Mouse (Mus musculus) hindbrain, embryonic 11.5 days (tissue): ENCODE measurements around the gene Phf13. TPM values are rescaled to one million over a fixed set of nuclear protein-coding genes. Genes with fewer than 3 reads are reported as not detected.

Experiments used
- ATAC-seq: fragments of 200-750 bp; cut with Nextera tagmentation; 2 replicates; pipeline ENCODE4 v1.8.0; 2017; ENCODE audit warnings: mild to moderate bottlenecking, moderate TSS enrichment, moderate library complexity; ENCODE audit not compliant: low FRiP score
- DNase-seq: peaks from one replicate; pipeline ENCODE4 v3.0.0-alpha.2; 2015; ENCODE audit warnings: low spot score
- H3K27ac ChIP-seq: fragments of 300-500 bp; sonication (generic); 2 replicates; pipeline ENCODE4 v1.5.1; 2014; ENCODE audit warnings: mild to moderate bottlenecking, low read depth, low read length
- H3K27me3 ChIP-seq: fragments of 300-500 bp; sonication (generic); 2 replicates; pipeline ENCODE4 v1.6.1; 2014; ENCODE audit warnings: mild to moderate bottlenecking, low read length, moderate library complexity, mixed read lengths; ENCODE audit not compliant: control insufficient read depth, insufficient read depth
- H3K36me3 ChIP-seq: fragments of 300-500 bp; sonication (generic); 2 replicates; pipeline ENCODE4 v1.6.1; 2014; ENCODE audit warnings: mild to moderate bottlenecking, low read length, moderate library complexity, mixed read lengths; ENCODE audit not compliant: control insufficient read depth, insufficient read depth
- H3K4me1 ChIP-seq: fragments of 300-500 bp; sonication (generic); replicated peaks from 2 replicates; pipeline ENCODE4 v1.6.1; 2014; ENCODE audit warnings: low read length, mixed read lengths; ENCODE audit not compliant: control insufficient read depth, insufficient read depth
- H3K4me2 ChIP-seq: fragments of 300-500 bp; sonication (generic); replicated peaks from 2 replicates; pipeline ENCODE4 v1.6.1; 2014; ENCODE audit warnings: mild to moderate bottlenecking, low read depth, low read length
- H3K4me3 ChIP-seq: fragments of 300-500 bp; sonication (generic); 2 replicates; pipeline ENCODE4 v1.5.1; 2014; ENCODE audit warnings: low read depth, low read length
- H3K9ac ChIP-seq: fragments of 300-500 bp; sonication (generic); 2 replicates; pipeline ENCODE4 v1.6.1; 2014; ENCODE audit warnings: low read depth, low read length
- H3K9me3 ChIP-seq: fragments of 300-500 bp; sonication (generic); 2 replicates; pipeline ENCODE4 v1.6.1; 2016; ENCODE audit warnings: low read length; ENCODE audit not compliant: control insufficient read depth
- WGBS: fragments of 180-500 bp; shearing (Covaris S2); extraction: QIAGEN DNeasy Blood & Tissue Kit; methylation state at CpG from one replicate; pipeline ENCODE4 v1.1.7; 2014; 5-methylcytosine and 5-hydroxymethylcytosine counted together
- polyA plus RNA-seq: library from polyadenylated mRNA; unstranded; fragments of >200 nt; fragmentation: Nextera tagmentation; extraction: Ambion mirVana; gene quantifications from 2 replicates; pipeline ENCODE4 v1.2.1, GENCODE M21; 2014

Phf13 gene
- polyA plus RNA-seq, 1 experiment from 2014 or later: 15.2 TPM

- Histone ChIP-seq H3K36me3 (peaks cover 8% of the 10 kb centered on the region), H3K9me3 (no peaks in the 10 kb centered on the region), H3K4me1 (peaks cover 13% of the 10 kb centered on the region), H3K27me3 (no peaks in the 10 kb centered on the region), H3K9ac (no peak overlapping the region), H3K4me2 (no peak overlapping the region), H3K4me3 (no peak overlapping the region), H3K27ac (no peak overlapping the region)
- DNase-seq: no peak
- 75% methylated on average over 12 of the region's 12 CpGs for WGBS
- ATAC-seq: no peak
Observed at GRCm38 (mm10) chr4:152021568-152022097, 25.6 kb upstream of the Phf13 start.

DNA sequence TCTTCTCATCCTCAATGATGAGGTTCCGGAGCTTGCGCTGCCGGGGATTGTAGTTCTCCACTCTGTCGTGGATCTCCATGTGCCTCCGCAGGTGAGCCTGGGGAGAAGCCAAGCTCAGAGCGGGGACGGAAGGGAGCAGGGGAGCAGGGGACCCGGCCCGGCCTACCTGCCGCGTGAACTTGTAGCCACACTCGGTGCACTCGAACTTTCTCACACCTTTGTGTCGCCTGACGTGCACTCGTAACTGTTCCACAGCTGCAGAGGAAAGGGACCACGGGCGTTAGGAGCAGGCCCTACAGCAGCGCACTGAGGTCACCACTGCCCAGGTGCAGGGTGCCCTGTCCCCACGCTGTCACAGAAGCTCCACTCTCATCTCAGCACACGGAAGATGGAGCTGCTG, 24.0 kb upstream of the Phf13 start:
- Histone ChIP-seq H3K36me3 (peaks cover 8% of the 10 kb centered on the region), H3K9me3 (no peaks in the 10 kb centered on the region), H3K4me1 (no peaks in the 10 kb centered on the region), H3K27me3 (no peaks in the 10 kb centered on the region), H3K4me2 (no peak overlapping the region), H3K27ac (no peak overlapping the region), H3K9ac (no peak overlapping the region), H3K4me3 (no peak overlapping the region)
- DNase-seq (no peak), ATAC-seq (no peak)
- 96% methylated on average over 21 of the region's 21 CpGs for whole genome bisulfite sequencing

GRCm38 (mm10) chr4:152019073-152019472, 23.0 kb upstream of the Phf13 start:
- WGBS: 88% methylated on average over 6 of the region's 6 CpGs
- no peak overlapping the region for H3K9ac ChIP-seq
- H3K4me3 ChIP-seq: no peak overlapping the region
- no peaks in the 10 kb centered on the region for H3K27me3 ChIP-seq
- H3K4me2 ChIP-seq: no peak overlapping the region
- no peaks in the 10 kb centered on the region for H3K9me3 ChIP-seq
- ATAC-seq: no peak
- peaks cover 8% of the 10 kb centered on the region for H3K36me3 ChIP-seq
- DNase-seq: no peak
- H3K27ac ChIP-seq: no peak overlapping the region
- H3K4me1 ChIP-seq: no peaks in the 10 kb centered on the region

DNA sequence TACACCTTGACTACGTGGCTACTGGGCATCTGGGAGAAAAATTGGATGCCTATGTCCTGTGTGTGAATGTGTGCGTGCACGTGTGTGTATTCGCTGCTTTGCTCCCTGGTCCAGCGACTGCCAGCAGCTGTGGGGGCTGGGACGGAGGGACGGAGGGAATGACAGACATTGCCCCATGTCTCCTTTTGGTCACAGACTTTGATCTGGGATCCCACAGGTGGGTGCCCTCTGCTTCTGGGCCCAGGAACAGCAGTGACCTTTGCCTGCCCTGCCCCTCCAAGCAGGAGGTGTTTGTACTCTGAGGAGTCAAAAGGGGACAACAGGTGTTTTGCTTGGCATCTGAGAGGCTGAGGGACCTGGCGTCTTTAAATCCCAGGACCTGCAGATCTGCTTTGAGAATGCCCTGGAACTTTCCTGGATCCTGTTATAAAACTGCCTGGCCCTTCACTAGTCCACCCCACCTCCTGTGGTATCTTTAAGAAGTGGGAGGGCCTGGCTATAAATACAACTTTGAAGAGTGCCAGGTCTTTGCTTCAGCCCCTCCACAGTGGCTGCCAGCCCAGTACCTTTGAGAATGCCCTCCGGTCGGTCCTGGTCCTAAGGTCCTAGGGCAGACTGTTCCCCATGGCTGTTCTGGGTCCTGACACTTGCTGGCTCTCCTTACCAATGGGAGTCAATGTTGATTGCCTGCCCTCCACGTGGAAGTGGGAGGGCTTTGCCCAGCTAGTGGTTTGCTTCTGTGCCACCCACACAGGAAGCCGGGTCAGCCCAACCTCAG, 17.2 kb upstream of the Phf13 start:
- Histone ChIP-seq H3K36me3 (no peaks in the 10 kb centered on the region), H3K4me3 (no peak overlapping the region), H3K4me1 (peaks cover 7% of the 10 kb centered on the region), H3K9ac (no peak overlapping the region), H3K27ac (no peak overlapping the region), H3K4me2 (no peak overlapping the region), H3K9me3 (no peaks in the 10 kb centered on the region), H3K27me3 (peaks cover 14% of the 10 kb centered on the region)
- ATAC-seq (no peak), DNase-seq (no peak)
- WGBS: 86% methylated on average over 12 of the region's 12 CpGs

GRCm38 (mm10) chr4:152012109-152012508, 16.1 kb upstream of the Phf13 start:
- Histone ChIP-seq H3K4me3 (no peak overlapping the region), H3K4me2 (no peak overlapping the region), H3K36me3 (no peaks in the 10 kb centered on the region), H3K27me3 (peaks cover 21% of the 10 kb centered on the region), H3K9ac (no peak overlapping the region), H3K4me1 (peaks cover 9% of the 10 kb centered on the region), H3K9me3 (no peaks in the 10 kb centered on the region), H3K27ac (no peak overlapping the region)
- 92% methylated on average over 16 of the region's 16 CpGs for WGBS
- ATAC-seq (no peak), DNase-seq (no peak)

DNA sequence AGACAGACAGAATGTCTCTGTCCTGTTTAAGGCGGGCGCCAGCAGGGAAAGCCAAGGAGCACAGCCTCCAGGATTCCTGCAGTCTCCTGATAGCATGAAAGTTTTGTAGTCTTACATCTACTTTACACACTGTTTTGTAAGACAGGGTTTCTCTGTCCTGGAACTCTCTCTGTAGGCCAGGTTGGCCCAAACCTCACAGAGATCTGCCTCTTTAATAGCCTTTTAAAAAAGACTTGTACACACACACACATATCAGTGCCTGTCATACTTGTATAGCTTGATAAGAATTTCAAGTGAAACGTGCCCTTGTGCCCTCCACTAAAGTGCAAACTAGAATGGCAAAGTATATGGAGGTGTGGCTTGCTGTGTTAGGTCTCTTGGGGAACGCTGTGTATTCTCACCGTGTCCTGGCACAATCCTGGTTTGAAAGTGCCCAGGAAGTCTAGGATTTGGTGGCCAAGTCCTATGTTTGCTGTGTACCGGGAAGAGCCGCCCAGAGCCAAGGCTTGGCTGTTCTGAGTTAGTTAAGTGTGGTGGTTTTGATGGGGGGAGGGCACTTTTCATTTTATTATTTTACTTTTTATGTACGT, 15.2 kb upstream of the Phf13 start:
- ATAC-seq: no peak
- H3K9ac ChIP-seq: 0 out of 2 replicates have a peak overlapping the region, but pooled peaks have one; percentile 11
- no peak overlapping the region for H3K27ac ChIP-seq
- no peaks in the 10 kb centered on the region for H3K36me3 ChIP-seq
- no peaks in the 10 kb centered on the region for H3K9me3 ChIP-seq
- DNase-seq: no peak
- H3K4me3 ChIP-seq: peak overlapping the region; percentile 71; the same call in 1 of the 2 replicates
- peak overlapping the region; percentile 100; the same call in 1 of the 2 replicates for H3K4me2 ChIP-seq
- H3K27me3 ChIP-seq: peaks cover 21% of the 10 kb centered on the region
- H3K4me1 ChIP-seq: peaks cover 9% of the 10 kb centered on the region
- WGBS: 87% methylated on average over 8 of the region's 8 CpGs

GRCm38 (mm10) chr4:152010707-152011134, 14.7 kb upstream of the Phf13 start:
- Histone ChIP-seq H3K36me3 (no peaks in the 10 kb centered on the region), H3K4me1 (peaks cover 9% of the 10 kb centered on the region), H3K27me3 (peaks cover 21% of the 10 kb centered on the region), H3K4me3 (peak overlapping the region; percentile 71), H3K9ac (0 out of 2 replicates have a peak overlapping the region, but pooled peaks have one; percentile 11), H3K9me3 (no peaks in the 10 kb centered on the region), H3K4me2 (peak overlapping the region; percentile 100), H3K27ac (no peak overlapping the region)
- DNase-seq (no peak), ATAC-seq (no peak)
- 12% methylated on average over 13 of the region's 13 CpGs for WGBS

DNA sequence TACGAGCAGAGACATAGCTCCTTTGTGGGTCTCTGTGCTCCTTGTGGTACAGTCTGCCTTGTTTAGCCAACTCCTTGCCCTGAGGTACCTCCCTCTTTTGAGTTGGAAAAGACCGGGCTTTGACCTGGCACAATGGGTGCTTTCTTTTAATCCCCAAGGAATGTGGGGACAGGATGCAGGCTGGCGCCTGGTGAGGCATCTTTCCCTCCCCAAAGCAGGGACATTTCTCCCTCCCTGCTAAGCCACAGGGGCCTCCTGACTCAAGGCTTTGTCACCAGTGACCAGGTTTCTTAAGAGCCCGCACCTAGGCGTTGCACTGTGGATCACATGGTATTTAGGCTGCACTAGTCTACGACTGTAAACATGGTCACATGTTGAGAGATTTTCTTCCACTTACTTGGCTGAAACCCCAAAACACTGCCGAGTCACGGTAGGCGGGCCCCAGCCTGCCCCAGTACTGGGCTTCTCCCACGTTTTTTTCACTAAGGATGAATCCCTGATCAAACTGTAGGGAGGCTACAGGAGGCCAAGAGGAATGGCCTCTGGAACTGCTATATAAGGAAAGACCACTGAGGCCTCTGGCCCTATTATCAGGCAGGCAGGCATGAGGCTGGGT, 14.1 kb upstream of the Phf13 start:
- H3K36me3 ChIP-seq: no peaks in the 10 kb centered on the region
- H3K27me3 ChIP-seq: peaks cover 21% of the 10 kb centered on the region
- peaks cover 9% of the 10 kb centered on the region for H3K4me1 ChIP-seq
- ATAC-seq: no peak
- WGBS: 2% methylated on average over 10 of the region's 10 CpGs
- H3K4me3 ChIP-seq: peak overlapping the region; percentile 71
- peak; percentile 18 for DNase-seq
- peak overlapping the region; percentile 7; the same call in 1 of the 2 replicates for H3K9ac ChIP-seq
- H3K27ac ChIP-seq: no peak overlapping the region
- H3K4me2 ChIP-seq: peak overlapping the region; percentile 100
- H3K9me3 ChIP-seq: no peaks in the 10 kb centered on the region
